Mouse (Mus musculus) spleen, postnatal 10 days (tissue): ENCODE results near the gene Gm38431.
A peak's percentile ranks its signal among the peaks of the same experiment; 100 is the strongest.

ENCODE experiments used
- DNase-seq, 2 experiments: peaks; one replicate each; pipeline ENCODE4 v3.0.0; 2021 to 2022; ENCODE audit warnings: low spot score in 2 of 2

Gm38431 gene

DNA sequence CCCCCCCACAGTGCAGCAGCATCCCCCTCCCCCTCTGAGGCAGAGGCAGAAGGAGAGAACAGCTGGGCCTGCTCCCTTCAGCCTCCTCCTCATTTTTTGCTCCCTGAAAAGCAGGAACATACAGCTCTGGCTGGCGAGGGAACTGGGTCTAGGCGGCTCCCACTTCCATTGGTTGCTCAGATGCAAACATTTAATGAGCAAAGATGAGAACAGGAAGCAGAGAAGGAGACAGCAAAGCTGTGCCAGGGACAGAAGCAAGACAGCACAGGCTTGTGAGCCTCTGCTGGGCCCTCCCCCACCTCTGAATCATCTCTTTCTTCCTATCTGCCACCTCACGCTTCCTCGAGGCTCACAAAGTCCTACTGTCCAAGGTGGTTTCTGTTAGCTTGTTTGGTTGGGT, 50.5 kb downstream of the Gm38431 start:
- DNase-seq, result no peak

DNA sequence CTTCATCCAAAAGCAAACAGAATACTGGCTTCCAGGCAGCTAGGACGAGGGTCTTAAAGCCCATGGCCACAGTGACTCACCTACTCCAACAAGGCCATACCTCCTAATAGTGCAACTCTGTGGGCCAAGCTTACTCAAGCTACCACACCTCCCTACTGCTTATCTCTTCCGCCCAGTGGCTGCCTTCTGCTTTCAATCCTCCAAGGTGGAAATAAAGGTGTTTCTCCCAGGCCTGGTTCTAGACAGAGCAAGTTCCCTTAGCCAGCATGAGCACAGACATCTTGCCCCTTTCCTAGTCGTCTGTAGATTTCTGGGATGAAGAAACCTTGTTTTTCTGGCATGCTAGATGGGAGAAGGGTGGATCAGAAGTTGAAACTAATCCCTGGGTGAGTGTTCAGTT, 52.0 kb downstream of the Gm38431 start:
- DNase-seq, result peak in 1 of 2 experiments; percentile 41

DNA sequence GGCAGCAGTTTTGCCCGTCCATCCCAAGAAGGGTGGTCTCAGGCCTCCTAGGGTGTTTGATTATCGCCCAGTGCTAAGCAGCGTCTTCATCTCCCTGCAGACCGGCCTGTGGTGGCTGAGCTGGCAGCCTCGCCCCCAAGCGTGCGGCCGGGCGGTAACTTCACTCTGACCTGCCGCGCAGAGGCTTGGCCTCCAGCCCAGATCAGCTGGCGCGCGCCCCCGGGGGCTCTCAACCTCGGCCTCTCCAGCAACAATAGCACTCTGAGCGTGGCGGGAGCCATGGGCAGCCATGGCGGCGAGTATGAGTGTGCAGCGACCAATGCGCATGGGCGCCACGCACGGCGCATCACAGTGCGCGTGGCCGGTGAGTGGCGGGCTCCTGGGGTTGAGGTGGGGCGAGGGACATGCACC, 54.3 kb downstream of the Gm38431 start:
- peak in 1 of 2 experiments; percentile 27 for DNase-seq

DNA sequence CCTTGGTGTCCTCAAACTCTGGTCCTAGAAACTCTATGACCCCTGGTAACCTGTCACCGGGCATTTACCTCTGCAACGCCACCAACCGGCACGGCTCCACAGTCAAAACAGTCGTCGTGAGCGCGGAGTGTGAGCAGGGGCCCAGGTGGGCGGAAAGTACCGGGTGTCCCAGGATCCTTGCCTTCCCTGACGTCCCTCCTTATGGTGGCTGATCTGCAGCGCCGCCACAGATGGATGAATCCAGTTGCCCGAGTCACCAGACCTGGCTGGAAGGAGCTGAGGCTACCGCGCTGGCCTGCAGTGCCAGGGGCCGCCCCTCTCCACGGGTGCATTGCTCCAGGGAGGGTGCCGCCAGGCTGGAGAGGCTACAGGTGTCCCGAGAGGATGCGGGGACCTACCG, 55.1 kb downstream of the Gm38431 start:
- no peak for DNase-seq

DNA sequence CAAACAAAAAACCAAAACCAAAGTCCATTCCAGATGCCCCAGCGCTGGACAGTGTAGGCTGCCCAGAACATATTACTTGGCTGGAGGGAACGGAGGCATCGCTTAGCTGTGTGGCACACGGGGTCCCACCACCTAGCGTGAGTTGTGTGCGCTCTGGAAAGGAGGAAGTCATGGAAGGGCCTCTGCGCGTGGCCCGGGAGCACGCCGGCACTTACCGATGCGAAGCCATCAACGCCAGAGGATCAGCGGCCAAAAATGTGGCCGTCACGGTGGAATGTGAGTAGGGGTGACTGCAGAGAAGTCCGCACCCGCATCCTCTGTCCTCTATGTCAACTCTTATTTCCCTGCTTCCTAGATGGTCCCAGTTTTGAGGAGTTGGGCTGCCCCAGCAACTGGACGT, 55.6 kb downstream of the Gm38431 start:
- no peak for DNase-seq

DNA sequence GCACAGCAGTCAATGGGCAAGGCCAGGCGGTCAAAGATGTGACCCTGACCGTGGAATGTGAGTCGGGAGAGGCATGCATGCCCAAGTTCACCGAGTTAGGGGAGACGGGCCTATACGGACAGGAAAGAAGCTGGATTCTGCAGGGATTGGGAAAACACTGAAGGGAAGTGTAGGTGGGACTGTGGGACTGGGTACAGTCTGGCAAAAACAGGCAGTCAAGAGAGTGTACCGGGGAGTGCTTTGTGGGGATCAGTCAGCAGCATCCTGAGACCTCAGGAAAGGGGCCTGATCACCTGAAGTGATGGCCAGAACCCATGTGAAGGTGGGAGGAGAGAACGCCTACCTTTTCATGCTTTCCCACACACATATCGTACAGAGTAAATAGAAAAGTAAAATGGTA, 56.2 kb downstream of the Gm38431 start:
- DNase-seq, result no peak

DNA sequence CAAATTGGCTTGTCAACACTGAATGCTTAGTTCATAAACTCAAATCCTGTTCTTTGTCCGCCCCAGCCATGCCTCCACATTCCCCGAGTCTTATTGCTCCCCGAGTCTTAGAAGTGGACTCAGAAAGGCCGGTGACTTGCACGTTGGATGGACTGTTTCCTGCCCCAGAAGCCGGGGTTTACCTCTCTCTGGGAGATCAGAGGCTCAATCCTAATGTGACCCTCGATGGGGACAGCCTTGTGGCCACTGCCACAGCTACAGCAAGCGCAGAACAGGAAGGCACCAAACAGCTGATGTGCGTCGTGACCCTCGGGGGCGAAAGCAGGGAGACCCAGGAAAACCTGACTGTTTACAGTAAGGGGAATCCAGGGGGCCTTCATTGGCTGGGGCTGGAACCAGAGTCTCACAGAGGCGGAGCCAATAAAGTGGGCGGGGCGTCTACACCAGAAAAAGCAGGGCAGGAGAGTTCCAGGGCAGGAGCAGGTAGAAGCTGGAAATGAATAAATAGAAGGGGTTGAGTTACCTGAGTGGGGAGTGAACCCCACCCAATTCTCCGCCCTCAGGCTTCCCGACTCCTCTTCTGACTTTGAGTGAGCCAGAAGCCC, 57.2 kb downstream of the Gm38431 start:
- DNase-seq, result peak in 1 of 2 experiments; percentile 55

DNA sequence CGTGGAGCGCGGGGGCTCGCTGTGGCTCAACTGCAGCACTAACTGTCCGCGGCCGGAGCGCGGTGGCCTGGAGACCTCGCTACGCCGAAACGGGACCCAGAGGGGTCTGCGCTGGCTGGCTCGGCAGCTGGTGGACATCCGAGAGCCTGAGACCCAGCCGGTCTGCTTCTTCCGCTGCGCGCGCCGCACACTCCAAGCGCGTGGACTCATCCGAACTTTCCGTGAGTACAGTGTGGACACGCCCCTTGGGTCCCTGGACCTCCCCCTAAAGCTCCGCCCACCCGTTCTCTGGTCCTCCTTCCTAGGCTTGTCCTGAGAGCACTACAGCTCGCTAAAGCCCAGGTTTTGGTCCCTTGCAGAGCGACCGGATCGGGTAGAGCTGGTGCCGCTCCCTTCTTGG, 58.7 kb downstream of the Gm38431 start:
- peak; percentile 82 to 94 for DNase-seq

DNA sequence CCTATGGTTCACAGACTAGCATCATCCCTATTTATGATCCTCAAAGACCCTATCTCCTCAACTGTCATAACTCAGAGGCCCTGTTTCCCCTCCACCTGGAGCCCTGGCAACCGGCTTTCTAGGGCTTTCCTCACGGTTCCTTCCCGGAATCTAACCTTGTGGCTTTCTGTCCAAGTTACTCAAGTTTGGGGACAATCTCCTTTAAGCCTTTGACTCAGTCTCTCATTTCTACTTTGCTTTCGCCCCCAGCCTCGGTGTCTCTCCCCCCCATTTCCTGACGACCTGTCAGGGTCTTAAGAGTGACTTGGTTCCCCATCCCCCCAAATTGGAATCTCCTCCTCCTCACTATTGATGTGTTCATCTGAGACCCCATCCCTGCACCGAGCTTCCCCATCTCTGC, 59.3 kb downstream of the Gm38431 start:
- DNase-seq, result no peak

DNA sequence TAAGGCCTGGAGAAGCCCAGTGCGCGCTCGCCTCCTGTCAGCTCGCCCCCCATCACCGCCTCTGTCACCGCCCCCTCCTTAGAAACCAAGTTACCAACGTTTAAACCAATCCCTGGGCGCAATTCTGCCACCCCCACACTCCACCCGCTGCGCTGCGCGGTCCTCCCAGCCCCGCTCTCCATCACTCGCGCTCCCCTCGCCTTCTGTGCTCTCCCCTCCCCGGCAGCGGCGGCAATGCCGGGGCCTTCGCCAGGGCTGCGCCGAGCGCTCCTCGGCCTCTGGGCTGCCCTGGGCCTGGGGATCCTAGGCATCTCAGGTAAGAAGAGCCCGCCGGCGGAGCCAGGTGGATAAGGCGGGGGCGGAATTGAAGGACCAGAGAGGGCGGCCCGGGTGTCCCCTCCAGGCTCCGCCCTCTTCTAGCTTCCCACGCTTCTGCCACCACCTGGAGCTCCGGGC, 59.9 kb downstream of the Gm38431 start, which contains the start of gene Icam5:
TSS of gene Icam5 (plus strand) at position 178 of the 456 bp plus-strand sequence.
- peak; percentile 65 to 66 for DNase-seq

DNA sequence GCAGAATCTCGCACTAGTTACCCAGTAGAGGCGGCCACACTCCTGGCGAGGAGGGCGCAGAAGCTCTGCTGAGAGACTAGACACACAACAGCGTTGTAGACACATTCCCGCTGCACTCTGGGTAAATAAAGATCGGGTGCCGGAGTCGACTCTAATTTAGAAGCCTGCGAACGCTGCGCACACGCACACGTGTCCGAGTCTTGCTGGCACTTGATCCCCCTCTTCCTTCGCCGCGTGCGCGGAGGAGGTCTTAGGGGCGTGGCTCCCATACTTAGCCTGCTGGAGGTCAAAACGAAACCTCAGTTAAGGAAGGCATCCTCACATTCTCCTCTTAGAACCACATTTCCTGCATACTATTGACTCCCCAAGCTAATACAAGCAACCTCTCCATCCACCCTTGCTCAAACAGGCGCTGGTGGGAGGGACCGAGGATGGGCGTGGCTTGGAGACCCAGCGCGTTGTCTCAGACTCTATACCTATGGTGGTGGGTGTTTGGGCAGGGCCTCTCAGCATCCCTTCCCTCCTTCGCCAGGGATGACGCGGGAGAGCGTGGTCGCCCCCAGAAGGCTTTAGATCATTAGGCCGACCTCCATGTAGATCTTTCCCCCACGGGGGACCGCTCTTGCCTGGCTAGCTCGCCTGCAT, 60.4 kb downstream of the Gm38431 start:
- DNase-seq, result peak; percentile 68 to 70

DNA sequence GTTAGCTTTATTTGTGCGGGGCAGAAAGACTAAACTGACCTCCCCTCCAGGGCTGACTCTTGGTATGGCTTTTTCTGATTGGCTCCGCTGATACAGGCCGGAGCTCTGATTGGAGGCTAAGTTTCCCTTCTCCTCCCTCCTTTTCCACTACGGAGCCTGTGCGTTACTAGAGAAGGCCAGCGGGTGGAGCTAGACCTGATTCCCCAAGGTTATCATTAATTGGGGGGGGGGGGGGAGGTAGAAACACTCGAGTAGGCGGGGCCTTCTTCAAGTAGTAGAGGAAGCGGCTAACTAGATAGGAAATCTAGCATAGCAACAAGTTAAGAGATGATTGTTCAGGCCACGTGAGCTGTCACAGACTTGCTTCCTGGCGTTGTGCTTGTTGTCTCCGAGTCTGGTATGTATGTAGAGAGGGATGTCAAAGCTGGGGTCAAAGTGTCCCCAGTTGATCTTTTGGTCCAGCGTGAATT, 61.0 kb downstream of the Gm38431 start:
- DNase-seq, result peak; percentile 83 to 94

DNA sequence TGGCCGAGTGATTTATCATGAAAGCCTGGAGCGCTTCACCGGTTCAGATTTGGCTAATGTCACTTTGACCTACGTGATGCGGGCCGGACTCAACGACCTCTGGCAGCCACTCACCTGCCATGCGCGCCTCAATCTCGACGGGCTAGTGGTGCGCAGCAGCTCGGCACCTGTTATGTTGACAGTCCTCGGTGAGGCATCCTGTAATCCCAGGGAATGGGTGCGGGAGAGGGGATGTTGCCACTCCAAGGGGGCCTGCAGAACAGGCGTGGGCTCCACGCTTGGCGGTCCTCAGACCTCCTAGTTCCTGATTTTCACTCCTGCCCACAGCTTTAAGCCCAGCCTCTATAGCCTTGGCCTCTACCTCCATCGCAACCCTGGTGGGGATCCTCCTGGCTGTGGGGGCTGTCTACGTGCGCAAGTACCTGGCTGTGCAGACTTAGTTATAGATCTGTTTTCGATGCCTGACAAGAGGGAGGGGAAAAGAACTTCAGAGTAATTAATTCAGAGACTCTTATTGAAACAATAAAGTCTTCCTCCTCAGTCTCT, 61.7 kb downstream of the Gm38431 start:
- DNase-seq, result peak in 1 of 2 experiments; percentile 63

DNA sequence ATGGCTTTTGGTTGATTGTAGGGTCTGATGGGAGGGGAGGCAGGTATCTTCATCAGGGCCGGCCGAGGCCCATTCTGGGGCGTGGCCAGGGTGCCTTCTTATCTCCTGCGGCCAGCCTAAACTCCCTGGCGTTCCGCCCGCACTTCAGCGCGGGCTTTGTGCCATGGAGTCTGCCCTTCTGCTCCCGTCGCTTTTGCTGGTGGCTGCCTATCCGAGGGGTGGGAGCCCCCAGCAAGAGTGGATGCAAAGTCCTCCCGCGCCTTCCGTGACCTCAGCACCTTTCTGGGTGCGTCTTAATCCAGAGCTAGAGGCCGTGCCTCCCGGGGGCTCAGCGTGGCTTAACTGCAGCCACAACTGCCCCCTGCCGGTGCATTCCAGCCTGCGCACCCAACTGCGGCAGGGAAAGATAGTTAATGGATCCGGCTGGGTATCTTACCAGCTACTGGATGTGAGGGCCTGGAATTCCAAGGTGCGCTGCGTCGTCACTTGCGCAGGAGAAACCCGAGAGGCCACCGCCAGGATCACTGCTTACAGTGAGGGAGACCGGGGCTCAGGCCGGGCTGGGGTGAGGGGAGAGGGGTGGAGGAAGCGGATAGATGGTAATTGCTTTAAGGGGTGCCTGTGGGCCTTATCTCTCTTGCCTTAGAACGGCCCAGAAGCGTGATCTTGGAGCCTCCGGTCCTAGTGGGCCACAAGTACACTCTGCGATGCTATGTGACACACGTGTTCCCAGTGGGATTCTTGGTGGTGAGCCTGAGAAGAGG, 62.3 kb downstream of the Gm38431 start, which contains the start of gene Icam4:
TSS of gene Icam4 (plus strand) at position 83 of the 764 bp plus-strand sequence.
- peak; percentile 92 to 95 for DNase-seq

DNA sequence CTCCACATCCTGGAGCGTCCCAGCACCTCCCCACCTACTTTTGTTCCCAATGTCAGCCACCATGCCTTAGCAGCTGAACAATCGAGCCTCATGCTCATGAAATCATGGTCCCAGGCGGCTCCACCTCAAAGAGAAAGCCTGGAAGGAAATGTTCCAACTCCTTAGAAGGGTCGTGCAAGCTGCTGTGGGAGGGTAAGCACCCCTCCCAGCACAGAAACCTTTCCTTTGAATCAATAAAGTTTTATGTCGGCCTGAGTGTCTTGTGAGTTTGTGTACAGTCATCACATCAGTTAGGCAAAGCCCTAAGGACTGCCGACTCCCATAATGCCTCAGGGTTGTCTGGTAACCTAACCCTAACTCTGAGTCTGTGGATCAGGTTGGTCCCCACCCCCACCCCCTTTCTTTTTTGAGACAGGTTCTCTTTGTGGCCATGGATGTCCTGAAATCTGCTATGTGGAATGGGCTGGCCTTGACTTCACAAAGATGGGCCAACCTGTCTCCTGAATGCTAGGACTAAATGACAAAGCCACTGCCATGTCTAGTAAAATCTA, 63.2 kb downstream of the Gm38431 start:
- DNase-seq, result peak; percentile 43 to 57

DNA sequence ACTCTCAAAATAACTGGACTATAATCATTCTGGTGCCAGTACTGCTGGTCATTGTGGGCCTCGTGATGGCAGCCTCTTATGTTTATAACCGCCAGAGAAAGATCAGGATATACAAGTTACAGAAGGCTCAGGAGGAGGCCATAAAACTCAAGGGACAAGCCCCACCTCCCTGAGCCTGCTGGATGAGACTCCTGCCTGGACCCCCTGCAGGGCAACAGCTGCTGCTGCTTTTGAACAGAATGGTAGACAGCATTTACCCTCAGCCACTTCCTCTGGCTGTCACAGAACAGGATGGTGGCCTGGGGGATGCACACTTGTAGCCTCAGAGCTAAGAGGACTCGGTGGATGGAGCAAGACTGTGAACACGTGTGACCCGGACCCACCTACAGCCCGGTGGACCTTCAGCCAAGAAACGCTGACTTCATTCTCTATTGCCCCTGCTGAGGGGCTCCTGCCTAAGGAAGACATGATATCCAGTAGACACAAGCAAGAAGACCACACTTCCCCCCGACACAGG, 64.0 kb downstream of the Gm38431 start:
- peak in 1 of 2 experiments; percentile 29 for DNase-seq

DNA sequence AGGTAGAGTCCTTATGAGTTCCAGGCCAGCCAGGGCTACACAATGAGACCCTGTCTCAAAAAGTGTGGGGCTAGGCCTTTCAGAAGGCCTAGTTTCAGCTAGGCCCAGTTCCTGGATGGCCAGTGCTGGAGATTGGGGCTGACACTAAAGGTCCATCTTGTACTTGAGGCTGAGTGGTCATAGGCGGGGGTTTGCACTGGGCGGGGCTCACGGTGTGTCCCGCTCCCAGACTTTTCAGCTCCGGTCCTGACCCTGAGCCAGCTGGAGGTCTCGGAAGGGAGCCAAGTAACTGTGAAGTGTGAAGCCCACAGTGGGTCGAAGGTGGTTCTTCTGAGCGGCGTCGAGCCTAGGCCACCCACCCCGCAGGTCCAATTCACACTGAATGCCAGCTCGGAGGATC, 64.9 kb downstream of the Gm38431 start:
- no peak for DNase-seq

DNA sequence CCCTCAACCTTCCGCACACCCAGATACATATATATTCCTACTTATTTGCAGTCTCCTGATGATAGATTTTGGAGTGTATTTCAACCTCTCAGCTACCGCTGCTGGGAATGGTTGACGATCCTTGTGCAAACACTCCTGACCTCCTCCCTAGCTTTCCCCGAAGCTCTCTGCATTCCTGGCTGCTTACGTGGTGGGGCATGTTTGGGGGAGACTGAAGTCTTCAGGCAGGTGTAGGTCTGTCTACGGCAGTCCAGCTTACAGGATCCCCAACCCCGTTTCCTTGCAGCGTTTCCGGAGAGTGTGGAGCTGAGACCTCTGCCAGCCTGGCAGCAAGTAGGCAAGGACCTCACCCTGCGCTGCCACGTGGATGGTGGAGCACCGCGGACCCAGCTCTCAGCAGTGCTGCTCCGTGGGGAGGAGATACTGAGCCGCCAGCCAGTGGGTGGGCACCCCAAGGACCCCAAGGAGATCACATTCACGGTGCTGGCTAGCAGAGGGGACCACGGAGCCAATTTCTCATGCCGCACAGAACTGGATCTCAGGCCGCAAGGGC, 66.5 kb downstream of the Gm38431 start:
- DNase-seq, result no peak

DNA sequence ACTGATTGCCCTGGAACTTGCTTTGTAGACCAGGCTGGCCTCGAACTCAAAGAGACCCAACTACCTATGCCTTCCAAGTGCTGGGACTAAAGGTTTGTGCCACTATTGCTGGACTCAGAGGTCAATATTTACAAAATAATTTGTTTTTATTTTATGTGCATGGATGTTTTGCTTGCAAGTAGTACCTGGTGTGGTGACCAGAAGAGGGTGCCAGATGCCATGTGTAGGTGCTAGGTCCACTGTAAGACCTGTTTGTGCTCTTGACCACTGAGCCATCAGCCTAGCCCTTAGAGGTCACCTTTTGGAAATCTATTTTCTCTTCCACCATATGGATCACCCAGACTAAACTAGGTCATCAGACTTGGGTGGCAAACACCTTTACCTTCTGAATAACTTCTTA, 69.1 kb downstream of the Gm38431 start:
- no peak for DNase-seq

DNA sequence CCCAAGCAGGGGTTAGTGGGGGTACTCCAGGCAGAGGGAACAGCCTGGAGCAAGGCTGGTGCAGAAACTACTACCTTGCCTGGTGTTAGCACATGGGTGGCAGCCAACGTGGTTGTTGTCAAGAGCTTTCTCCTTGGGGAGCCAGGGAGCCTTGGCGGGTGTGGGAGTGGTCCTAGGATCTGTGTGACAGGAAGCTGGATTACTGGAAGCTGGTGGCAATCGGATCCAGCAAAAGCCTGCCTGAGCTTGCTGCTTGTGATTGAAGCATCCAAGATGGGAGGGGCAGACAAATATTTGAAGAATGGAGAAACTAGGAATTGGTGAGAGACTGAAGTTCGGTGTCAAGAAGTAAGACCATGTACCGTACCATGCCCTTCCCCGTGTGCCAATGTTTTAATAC, 69.5 kb downstream of the Gm38431 start:
- DNase-seq, result no peak

DNA sequence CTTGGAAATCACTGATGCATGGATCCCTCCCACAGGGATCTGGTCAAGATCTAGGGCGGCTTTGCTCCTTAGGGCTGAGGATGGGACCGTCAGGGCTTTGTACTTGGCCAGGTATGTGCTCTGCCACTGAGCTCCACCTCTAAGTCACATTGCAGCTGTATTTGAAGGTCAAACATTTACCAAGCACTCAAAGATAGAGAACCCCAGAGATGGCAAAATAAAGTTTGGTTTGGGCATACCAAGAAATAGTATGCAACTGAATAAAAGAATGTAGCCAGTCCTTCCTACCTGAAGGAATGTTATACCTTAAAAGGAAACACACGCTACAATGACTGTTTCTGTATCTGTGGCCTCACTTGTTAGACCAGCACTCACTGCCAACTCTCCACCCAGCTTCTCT, 70.4 kb downstream of the Gm38431 start:
- no peak for DNase-seq
